Mouse (Mus musculus): ENCODE results near the gene Lime1. TPM values are rescaled to one million over a fixed set of nuclear protein-coding genes. Genes with fewer than 3 reads are reported as not detected.

Gene Lime1
- polyA plus RNA-seq (2014; fragmentation: Nextera tagmentation; extraction: Ambion mirVana), result 17.0 and 20.2 TPM in 2 replicates

- no peaks in the 10 kb centered on the region for H3K9me3 ChIP-seq (ENCODE audit: control insufficient read depth, low read length)
- H3K4me2 ChIP-seq, result no peak within 1 kb of the TSS
- no peak within 1 kb of the TSS for H3K27ac ChIP-seq (ENCODE audit: low read depth, low read length)
- no peak for DNase-seq (ENCODE audit: low spot score)
- peaks cover 42% of the 10 kb centered on the region for H3K36me3 ChIP-seq (ENCODE audit: control insufficient read depth, insufficient read depth, low read length)
- H3K4me3 ChIP-seq (ENCODE audit: low read depth, low read length), result no peak within 1 kb of the TSS
- ATAC-seq (replicated peaks; ENCODE audit: low FRiP score), result no peak
- no peak within 1 kb of the TSS for H3K9ac ChIP-seq (ENCODE audit: low read depth, low read length)
- no peaks in the 10 kb centered on the region for H3K27me3 ChIP-seq (replicated peaks; ENCODE audit: control insufficient read depth, insufficient read depth, low read length)
- 92% methylated on average over 12 of the region's 12 CpGs for WGBS
- H3K4me1 ChIP-seq (replicated peaks; ENCODE audit: control insufficient read depth, insufficient read depth, low read length), result 0 out of 2 replicates have a peak, but pooled peaks cover 3% of the 10 kb centered on the region
These were observed at the start of gene Lime1 for GRCm38 (mm10) chr2:181379778-181380177. Lime1 (plus strand) TSS chr2:181380078.

- Histone ChIP-seq H3K27ac (ENCODE audit: low read depth, low read length) (no peak overlapping the region), H3K4me3 (ENCODE audit: low read depth, low read length) (no peak overlapping the region), H3K9ac (ENCODE audit: low read depth, low read length) (no peak overlapping the region), H3K4me2 (no peak overlapping the region), H3K36me3 (ENCODE audit: control insufficient read depth, insufficient read depth, low read length) (peaks cover 36% of the 10 kb centered on the region), H3K27me3 (replicated peaks; ENCODE audit: control insufficient read depth, insufficient read depth, low read length) (no peaks in the 10 kb centered on the region), H3K4me1 (replicated peaks; ENCODE audit: control insufficient read depth, insufficient read depth, low read length) (no peaks in the 10 kb centered on the region), H3K9me3 (ENCODE audit: control insufficient read depth, low read length) (no peaks in the 10 kb centered on the region)
- DNase-seq (ENCODE audit: low spot score), result no peak
- no peak for ATAC-seq (replicated peaks; ENCODE audit: low FRiP score)
These were observed 47.3 kb upstream of the Lime1 start for GRCm38 (mm10) chr2:181332542-181332941.

DNA sequence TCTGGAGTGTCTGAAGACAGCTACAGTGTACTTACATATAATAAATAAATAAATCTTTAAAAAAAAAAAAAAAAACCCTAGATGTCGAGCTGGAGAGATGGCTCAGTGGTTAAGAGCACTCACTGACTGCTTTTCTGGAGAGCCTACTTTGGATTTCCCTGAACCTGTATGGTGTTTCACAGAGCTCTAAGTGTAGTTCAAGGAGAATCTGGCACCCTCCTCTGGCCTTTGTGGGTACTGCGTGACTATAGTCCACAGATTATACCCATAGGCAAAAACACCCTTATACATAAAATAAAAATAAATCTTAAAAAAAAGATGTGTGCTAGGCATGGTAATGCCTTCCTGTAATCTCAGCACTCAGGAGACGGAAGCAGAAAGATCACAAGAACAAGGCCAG lies 45.9 kb upstream of the Lime1 start:
- H3K4me2 ChIP-seq, result no peak overlapping the region
- no peaks in the 10 kb centered on the region for H3K4me1 ChIP-seq (replicated peaks; ENCODE audit: control insufficient read depth, insufficient read depth, low read length)
- no peak overlapping the region for H3K4me3 ChIP-seq (ENCODE audit: low read depth, low read length)
- H3K36me3 ChIP-seq (ENCODE audit: control insufficient read depth, insufficient read depth, low read length), result peaks cover 38% of the 10 kb centered on the region
- H3K9ac ChIP-seq (ENCODE audit: low read depth, low read length), result no peak overlapping the region
- ATAC-seq (replicated peaks; ENCODE audit: low FRiP score) (peak; percentile 73), DNase-seq (ENCODE audit: low spot score) (no peak)
- WGBS, result 60% methylated on average over 3 of the region's 3 CpGs
- H3K27ac ChIP-seq (ENCODE audit: low read depth, low read length), result no peak overlapping the region
- no peaks in the 10 kb centered on the region for H3K27me3 ChIP-seq (replicated peaks; ENCODE audit: control insufficient read depth, insufficient read depth, low read length)
- H3K9me3 ChIP-seq (ENCODE audit: control insufficient read depth, low read length), result no peaks in the 10 kb centered on the region

DNA sequence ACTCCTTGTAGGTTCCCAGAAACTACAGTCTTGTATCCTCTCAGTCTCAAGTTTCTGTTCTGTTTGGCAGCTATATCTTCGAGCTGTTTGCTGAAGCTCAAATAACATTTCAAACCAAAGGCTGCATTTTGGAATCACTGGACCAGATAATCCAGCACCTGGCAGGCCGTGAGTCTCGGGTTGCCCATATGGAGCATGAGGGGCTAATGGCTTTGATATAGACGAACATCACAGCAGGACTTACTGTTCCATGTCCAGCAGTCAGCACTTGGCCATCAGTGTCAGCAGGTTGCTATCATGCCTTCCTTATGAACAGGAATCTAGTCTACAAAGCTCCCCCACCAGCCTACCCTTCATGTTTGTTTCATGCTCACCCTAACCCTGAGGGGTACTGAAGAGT lies 39.5 kb upstream of the Lime1 start:
- H3K9me3 ChIP-seq (ENCODE audit: control insufficient read depth, low read length), result no peaks in the 10 kb centered on the region
- H3K27ac ChIP-seq (ENCODE audit: low read depth, low read length), result no peak overlapping the region
- no peak overlapping the region for H3K4me3 ChIP-seq (ENCODE audit: low read depth, low read length)
- H3K4me1 ChIP-seq (replicated peaks; ENCODE audit: control insufficient read depth, insufficient read depth, low read length), result no peaks in the 10 kb centered on the region
- ATAC-seq (replicated peaks; ENCODE audit: low FRiP score) (no peak), DNase-seq (ENCODE audit: low spot score) (no peak)
- H3K27me3 ChIP-seq (replicated peaks; ENCODE audit: control insufficient read depth, insufficient read depth, low read length), result no peaks in the 10 kb centered on the region
- no peak overlapping the region for H3K4me2 ChIP-seq
- peaks cover 37% of the 10 kb centered on the region for H3K36me3 ChIP-seq (ENCODE audit: control insufficient read depth, insufficient read depth, low read length)
- WGBS, result 78% methylated on average over 4 of the region's 4 CpGs
- no peak overlapping the region for H3K9ac ChIP-seq (ENCODE audit: low read depth, low read length)

GRCm38 (mm10) chr2:181342766-181343165 lies 37.1 kb upstream of the Lime1 start:
- no peak for ATAC-seq (replicated peaks; ENCODE audit: low FRiP score)
- H3K9ac ChIP-seq (ENCODE audit: low read depth, low read length), result no peak overlapping the region
- peaks cover 36% of the 10 kb centered on the region for H3K36me3 ChIP-seq (ENCODE audit: control insufficient read depth, insufficient read depth, low read length)
- no peak overlapping the region for H3K4me2 ChIP-seq
- no peak overlapping the region for H3K4me3 ChIP-seq (ENCODE audit: low read depth, low read length)
- H3K27me3 ChIP-seq (replicated peaks; ENCODE audit: control insufficient read depth, insufficient read depth, low read length), result no peaks in the 10 kb centered on the region
- H3K27ac ChIP-seq (ENCODE audit: low read depth, low read length), result no peak overlapping the region
- DNase-seq (ENCODE audit: low spot score), result no peak
- H3K9me3 ChIP-seq (ENCODE audit: control insufficient read depth, low read length), result no peaks in the 10 kb centered on the region
- 92% methylated on average over 6 of the region's 6 CpGs for WGBS
- H3K4me1 ChIP-seq (replicated peaks; ENCODE audit: control insufficient read depth, insufficient read depth, low read length), result no peaks in the 10 kb centered on the region

- peaks cover 57% of the 10 kb centered on the region for H3K36me3 ChIP-seq (ENCODE audit: control insufficient read depth, insufficient read depth, low read length)
- H3K27ac ChIP-seq (ENCODE audit: low read depth, low read length), result no peak overlapping the region
- no peak overlapping the region for H3K4me3 ChIP-seq (ENCODE audit: low read depth, low read length)
- H3K4me2 ChIP-seq, result no peak overlapping the region
- H3K4me1 ChIP-seq (replicated peaks; ENCODE audit: control insufficient read depth, insufficient read depth, low read length), result no peaks in the 10 kb centered on the region
- H3K27me3 ChIP-seq (replicated peaks; ENCODE audit: control insufficient read depth, insufficient read depth, low read length), result no peaks in the 10 kb centered on the region
- ATAC-seq (replicated peaks; ENCODE audit: low FRiP score), result no peak
- no peaks in the 10 kb centered on the region for H3K9me3 ChIP-seq (ENCODE audit: control insufficient read depth, low read length)
- WGBS, result 77% methylated on average over 3 of the region's 3 CpGs
- no peak overlapping the region for H3K9ac ChIP-seq (ENCODE audit: low read depth, low read length)
- no peak for DNase-seq (ENCODE audit: low spot score)
These were observed 23.1 kb upstream of the Lime1 start for GRCm38 (mm10) chr2:181356780-181357179.

DNA sequence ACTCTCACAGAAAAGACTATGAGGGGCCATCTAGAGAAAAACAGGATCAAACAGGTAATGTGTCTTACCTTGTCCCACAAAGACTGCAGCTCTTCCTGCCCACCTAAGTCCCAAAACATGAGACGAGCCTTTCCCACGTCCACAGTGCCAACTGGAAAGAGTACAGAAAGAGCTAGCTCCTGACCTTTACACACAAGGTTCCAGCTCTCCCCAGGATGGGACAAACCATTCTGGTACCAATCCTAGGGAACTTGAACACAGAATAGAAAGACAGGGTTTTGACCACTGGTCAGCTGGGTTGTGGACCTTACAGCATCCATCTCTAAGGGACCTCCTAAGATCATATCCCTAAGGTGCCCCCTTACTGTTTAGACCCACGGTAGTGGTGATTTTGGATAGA lies 15.9 kb upstream of the Lime1 start:
- Histone ChIP-seq H3K4me2 (peak overlapping the region; percentile 98), H3K4me3 (ENCODE audit: low read depth, low read length) (peak overlapping the region; percentile 79), H3K36me3 (ENCODE audit: control insufficient read depth, insufficient read depth, low read length) (peaks cover 24% of the 10 kb centered on the region), H3K27ac (ENCODE audit: low read depth, low read length) (no peak overlapping the region), H3K27me3 (replicated peaks; ENCODE audit: control insufficient read depth, insufficient read depth, low read length) (no peaks in the 10 kb centered on the region), H3K9me3 (ENCODE audit: control insufficient read depth, low read length) (no peaks in the 10 kb centered on the region), H3K4me1 (replicated peaks; ENCODE audit: control insufficient read depth, insufficient read depth, low read length) (peaks cover 25% of the 10 kb centered on the region), H3K9ac (ENCODE audit: low read depth, low read length) (peak overlapping the region; percentile 77)
- 66% methylated on average over 3 of the region's 3 CpGs for WGBS
- DNase-seq (ENCODE audit: low spot score) (no peak), ATAC-seq (replicated peaks; ENCODE audit: low FRiP score) (no peak)

DNA sequence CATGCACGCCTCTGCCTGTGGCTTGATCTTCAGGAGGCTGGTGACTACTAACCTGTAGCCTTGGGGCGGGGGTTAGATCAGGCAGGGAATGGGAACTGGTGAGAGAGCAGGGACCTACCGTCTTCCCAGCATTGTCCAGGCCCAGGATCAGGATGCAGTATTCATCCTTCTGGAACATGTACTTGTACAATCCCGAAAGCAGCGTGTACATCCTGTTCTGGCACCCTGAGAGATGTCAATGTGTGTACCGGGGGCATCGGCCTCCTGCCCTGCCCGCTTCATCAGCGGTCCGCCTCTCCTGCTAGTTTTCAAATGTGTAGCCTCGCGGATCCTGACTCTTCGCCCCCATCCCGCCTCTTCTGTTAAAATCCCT lies 15.4 kb upstream of the Lime1 start:
- peaks cover 19% of the 10 kb centered on the region for H3K36me3 ChIP-seq (ENCODE audit: control insufficient read depth, insufficient read depth, low read length)
- 9% methylated on average over 14 of the region's 14 CpGs for WGBS

GRCm38 (mm10) chr2:181364860-181365596 lies 14.8 kb upstream of the Lime1 start, which contains the start of the genes Zgpat and Arfrp1:
Zgpat (plus strand) TSS chr2:181364928.
Arfrp1 (minus strand) TSS chr2:181365404.
- peak within 1 kb of the TSS; percentile 77 for H3K9ac ChIP-seq (ENCODE audit: low read depth, low read length)
- DNase-seq (ENCODE audit: low spot score) (peak; percentile 94), ATAC-seq (replicated peaks; ENCODE audit: low FRiP score) (peak; percentile 91)
- H3K36me3 ChIP-seq (ENCODE audit: control insufficient read depth, insufficient read depth, low read length), result peaks cover 18% of the 10 kb centered on the region
- peak within 1 kb of the TSS; percentile 79 for H3K4me3 ChIP-seq (ENCODE audit: low read depth, low read length)
- H3K4me2 ChIP-seq, result peak within 1 kb of the TSS; percentile 98
- 0% methylated on average over 71 of the region's 71 CpGs for WGBS
- H3K9me3 ChIP-seq (ENCODE audit: control insufficient read depth, low read length), result no peaks in the 10 kb centered on the region; the same call in 1 of the 2 replicates
- H3K27me3 ChIP-seq (replicated peaks; ENCODE audit: control insufficient read depth, insufficient read depth, low read length), result no peaks in the 10 kb centered on the region
- peak within 1 kb of the TSS; percentile 91 for H3K27ac ChIP-seq (ENCODE audit: low read depth, low read length)
- H3K4me1 ChIP-seq (replicated peaks; ENCODE audit: control insufficient read depth, insufficient read depth, low read length), result peaks cover 25% of the 10 kb centered on the region

More for the DNA sequence above, 15.4 kb upstream of the Lime1 start:
- peak overlapping the region; percentile 77 for H3K9ac ChIP-seq (ENCODE audit: low read depth, low read length)
- peak overlapping the region; percentile 79 for H3K4me3 ChIP-seq (ENCODE audit: low read depth, low read length)
- no peaks in the 10 kb centered on the region for H3K9me3 ChIP-seq (ENCODE audit: control insufficient read depth, low read length)
- ATAC-seq (replicated peaks; ENCODE audit: low FRiP score), result no peak
- no peaks in the 10 kb centered on the region for H3K27me3 ChIP-seq (replicated peaks; ENCODE audit: control insufficient read depth, insufficient read depth, low read length)
- peak overlapping the region; percentile 98 for H3K4me2 ChIP-seq
- no peak for DNase-seq (ENCODE audit: low spot score)
- peak overlapping the region; percentile 91 for H3K27ac ChIP-seq (ENCODE audit: low read depth, low read length)
- H3K4me1 ChIP-seq (replicated peaks; ENCODE audit: control insufficient read depth, insufficient read depth, low read length), result peaks cover 25% of the 10 kb centered on the region
